Mouse (Mus musculus): ENCODE measurements around the gene Rap2a.
A peak's percentile ranks its signal among the peaks of the same experiment; 100 is the strongest.

Rap2a gene

DNA sequence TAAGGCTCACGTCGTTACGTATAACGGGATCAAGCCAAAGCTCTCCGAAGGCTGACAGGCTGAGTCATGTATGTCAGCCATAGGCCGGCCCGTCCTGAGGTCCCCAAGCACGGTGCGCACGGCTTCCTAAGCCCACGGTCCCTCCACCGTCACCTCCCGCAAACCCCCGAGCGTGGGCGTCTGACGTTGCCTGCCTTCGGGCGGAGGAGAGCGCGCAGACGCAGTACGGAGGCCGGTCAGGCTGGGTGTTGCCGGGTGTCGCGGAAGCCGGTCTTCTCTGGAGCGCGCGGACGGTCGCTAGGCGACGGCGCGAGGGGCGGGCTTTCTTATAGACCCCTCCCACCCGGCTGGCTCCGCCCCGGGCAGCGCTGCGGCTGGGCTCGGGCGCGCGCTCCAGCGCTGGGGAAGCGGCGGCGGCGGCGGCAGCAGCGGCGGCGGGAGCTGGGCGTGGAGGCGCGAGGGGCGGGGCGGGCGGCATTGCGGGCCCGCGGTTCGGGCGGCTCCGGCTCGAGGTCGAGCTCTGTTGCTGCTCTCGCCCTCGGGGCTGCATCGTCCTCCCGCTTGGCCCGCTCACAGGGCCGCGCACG lies at the start of gene Rap2a:
Gene Rap2a (plus strand): TSS at position 463 of the 587 bp plus-strand sequence.
- DNase-seq, result peak; percentile 98

DNA sequence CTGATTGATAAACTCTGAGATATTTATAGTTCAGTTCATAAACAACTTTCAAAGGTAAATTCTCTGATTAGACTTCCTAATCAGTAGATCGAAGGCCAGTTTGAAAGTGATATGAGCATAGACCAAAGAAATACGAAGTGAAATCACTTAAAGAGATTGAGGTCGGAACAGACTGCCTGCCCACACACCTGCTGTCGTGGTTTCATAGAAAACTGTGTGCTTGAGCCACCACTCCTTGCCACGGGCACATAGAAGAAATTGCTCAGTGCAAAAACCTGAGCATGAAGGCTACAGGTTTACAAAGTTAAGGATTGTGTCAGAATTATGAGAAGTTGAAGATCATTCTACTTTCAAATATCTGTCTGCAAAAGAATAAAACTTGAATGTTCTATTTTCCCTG lies 49.7 kb upstream of the Rap2a start:
- peak; percentile 70 for DNase-seq

DNA sequence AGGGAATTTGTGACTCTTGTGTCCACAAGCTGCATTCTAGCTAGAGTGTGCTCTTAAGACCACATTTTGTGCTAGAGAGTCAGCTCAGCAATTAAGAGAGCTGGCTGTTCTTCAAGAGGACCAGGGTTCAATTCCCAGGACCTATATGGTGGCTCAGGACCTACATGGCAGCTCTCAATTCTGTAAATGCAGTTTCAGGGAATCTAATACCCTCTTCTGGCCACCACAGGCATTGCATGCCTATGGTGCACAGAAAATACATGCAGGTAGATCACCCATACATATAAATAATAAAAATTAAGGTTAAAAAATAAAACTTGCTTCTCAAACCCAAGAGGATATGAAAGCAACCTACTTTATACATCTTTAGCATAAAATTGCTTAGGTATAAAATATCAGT lies 45.5 kb upstream of the Rap2a start:
- DNase-seq, result no peak

DNA sequence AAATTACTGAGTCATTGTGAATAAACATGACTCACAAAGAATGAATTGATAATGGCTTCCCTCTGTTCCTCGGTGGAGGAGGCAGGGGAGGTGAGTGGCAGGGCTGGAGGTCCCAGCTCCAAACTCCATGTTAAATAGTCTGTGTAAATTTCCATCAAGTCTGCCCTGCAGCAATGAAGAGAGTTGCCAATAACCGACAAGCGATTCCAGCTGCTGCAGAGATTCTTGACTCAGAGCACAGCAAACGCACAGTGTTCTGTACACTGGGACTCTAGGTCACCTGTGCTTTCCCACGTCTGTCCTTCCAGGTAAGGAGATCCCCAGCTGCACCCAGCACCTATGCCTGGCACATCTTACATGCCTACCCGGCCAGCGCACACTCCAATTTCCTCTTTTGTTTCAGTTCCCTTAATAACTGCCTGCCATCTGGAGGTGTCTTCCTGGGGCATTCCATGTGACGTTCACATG lies 44.3 kb upstream of the Rap2a start:
- DNase-seq, result peak; percentile 39

DNA sequence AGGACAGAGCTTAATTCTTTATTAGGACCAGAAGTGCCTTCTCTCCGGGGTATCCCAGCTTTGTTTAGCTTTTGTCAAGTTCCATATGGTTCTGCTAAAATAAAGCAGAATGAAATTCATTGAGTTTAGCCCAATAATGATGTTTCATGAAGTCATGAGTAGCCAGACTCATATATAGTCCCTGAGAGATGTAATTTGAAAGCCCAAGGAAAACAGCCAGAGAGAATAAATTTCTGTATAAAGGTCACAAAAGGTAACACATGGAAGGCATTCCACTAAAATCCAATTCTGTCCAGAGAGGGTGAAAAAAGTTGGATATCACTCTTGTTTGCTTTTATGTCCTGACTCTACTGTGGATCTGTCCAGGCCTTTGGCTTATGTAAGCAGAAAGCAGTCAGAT lies 43.4 kb upstream of the Rap2a start:
- DNase-seq, result no peak

DNA sequence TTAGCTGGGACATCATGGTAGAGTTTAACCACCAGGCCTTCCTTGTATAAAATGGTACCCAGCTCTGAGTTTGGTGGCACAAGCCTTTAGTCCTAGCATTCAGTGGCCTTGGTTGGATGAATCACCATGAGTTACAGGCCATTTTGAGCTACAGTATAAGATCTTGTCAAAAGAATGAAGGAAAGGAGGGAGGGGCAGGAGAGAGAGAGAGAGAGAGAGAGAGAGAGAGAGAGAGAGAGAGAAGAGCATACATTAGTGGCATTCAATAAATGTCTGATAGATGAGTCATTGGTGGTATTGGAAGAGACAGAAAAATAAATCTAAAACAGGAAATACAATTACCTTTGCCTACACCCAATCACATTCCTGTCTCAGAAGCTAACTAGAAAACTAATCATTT lies 37.5 kb upstream of the Rap2a start:
- no peak for DNase-seq

DNA sequence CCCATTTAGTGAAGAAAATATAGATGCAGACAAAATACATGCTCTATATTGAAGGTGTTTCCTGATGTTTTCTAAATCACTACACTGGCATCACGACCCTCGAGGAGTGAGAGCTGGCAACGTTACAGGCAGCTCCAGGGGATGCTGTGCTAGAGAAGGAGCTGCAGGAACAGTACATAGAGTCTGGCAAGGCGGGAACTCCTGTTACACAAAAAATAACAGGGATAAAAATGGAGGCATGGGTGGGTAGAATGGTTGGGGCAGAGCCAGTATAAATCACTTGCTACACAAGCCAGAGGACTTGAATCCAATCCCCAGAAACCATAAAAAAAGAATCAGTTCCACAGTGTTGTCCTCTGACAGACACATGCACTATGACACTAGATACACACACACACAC lies 37.0 kb upstream of the Rap2a start:
- peak; percentile 48 for DNase-seq

DNA sequence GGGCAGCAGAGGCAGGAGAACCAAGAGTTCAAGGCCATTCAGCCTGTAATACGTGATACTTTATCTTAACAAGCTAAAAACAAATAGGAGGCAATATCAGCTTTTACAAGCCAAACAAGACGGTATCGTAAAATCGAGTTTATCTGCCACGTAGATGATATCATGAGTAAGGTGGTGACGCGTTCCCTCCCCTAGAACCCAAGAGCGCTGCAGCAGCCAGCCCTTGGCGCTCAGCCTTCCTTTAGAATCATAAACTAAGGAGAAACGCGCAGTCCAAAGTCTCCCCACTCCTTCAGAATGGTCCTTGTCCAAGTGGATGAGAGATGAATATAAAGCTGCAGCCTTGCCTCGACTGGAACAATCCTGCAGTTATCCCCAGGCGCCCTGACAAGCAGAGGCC lies 36.4 kb upstream of the Rap2a start:
- DNase-seq, result no peak

DNA sequence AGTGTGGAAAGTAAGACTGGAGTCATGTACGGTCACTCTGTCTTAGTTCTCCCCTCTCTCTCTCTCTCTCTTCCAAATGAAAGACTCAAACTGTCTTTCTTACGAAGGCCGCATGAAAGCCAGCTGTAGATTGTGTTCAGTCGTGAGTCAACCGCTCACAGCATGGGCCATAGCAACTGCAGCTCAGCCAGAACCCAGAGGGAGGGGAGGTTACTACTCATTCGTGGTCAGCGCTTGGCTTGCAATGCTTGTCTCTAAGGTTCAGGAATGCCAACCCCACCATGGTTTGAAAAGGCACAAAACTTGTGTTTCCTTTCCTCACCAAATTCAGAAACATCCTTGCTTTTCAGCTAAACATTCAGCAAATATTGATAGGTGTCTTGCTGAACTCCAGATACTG lies 24.0 kb upstream of the Rap2a start:
- no peak for DNase-seq

DNA sequence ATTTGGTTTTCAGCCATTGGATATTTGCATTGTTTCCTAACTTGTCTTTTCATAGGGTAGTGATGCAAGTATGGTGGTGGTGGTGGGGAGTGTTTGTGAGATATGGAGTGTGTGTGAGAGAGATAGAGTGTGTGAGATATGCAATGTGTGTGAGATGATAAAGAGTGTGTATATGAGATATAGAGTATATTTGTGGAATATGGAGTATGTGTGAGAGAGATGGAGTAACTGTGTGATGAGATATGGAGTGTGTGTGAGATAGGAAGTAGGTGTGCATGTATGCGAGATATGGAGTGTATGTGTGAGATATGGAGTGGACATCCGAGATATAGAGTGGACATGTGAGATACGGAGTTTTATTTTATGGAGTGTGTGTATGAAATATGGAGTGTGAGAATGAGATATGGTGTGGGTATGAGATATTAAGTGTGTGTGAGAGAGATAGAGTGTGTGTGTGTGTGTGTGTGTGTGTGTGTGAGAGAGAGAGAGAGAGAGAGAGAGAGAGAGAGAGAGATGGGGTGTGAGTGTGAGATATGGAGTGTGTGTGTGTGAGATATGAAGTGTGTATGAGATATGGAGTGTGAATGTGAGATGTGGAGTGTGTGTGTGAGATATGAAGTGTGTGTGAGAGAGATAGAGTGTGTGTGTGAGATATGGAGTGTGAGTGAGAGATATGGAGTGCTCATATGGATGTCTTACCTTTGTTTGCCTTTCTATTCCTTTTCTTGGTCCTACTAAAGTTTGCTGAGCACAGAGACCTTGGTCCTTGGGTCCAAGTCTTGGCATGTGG lies 14.1 kb upstream of the Rap2a start:
- DNase-seq, result no peak

DNA sequence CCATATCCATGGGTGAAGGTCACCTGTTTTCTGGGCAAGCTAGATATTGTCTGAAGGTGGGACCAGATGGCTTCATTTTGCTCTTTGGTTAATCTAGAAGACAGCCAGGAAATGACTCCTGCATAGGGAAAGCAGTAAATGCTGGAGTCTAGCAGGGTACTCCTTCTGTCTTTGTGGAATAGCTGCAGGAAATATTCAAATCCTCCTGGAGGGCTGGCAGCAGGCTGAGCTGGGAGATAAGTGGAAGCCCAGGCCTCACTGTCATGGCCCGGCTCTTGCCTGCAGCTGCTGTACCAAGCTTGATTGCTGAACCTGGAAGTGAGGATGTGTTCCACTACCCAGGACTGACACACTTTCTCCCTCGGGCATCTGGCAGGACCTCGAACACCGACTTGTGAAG lies 11.4 kb upstream of the Rap2a start:
- DNase-seq, result no peak

DNA sequence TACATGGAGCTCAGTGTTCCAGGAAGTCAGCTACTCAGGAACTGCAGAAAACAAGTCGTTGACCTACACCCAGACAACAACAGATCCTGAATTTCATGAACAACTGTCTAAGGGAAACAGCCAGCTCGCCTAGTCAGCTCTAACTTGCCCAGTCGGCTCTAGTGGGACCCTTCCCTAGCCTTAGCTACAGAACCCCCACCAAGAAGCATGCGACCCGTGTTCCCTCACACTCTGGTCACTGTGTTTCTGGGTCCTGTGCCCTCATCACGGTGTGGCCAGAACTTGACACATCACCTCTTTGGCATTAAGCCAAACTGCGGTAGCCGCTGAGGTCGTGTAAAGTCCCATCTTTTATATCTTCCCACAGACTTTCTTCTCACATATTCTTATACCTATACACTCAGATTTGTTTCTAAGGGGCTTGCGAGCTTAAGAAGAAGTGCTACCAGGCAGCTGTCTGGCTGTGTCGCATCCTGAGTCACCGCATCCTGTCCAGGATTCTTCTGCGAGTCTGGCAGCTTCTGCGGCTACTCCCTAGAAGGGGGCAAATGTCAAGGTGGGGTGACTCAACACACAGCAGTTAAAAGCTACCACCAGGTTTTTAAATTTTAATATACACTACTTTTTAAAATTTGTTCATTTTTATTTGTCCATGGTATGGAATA lies 9.0 kb upstream of the Rap2a start:
- DNase-seq, result no peak

DNA sequence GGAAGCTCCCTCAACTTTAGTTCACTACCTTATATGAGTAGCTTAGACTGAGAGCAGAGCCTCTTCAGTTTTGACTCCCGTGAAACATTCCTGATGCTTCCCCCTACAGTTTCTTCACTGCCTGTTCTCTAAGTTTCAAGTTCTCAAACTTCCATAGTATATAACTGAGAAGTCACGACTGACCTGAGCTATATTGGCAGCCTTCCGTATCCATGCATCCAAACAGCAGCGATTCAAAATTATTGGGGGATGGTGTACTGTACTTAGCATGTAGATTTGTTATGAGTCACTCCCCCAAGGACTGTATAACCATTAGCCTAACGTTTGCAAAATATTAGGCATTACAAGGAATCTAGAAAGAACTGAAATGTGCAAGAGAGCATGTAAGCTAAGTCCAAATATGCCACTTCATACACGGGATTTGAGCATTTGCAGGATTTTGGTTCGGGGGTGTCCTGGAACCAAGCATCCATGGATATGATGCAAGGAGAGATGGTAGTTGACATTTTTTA lies 2.0 kb upstream of the Rap2a start:
- DNase-seq, result no peak

DNA sequence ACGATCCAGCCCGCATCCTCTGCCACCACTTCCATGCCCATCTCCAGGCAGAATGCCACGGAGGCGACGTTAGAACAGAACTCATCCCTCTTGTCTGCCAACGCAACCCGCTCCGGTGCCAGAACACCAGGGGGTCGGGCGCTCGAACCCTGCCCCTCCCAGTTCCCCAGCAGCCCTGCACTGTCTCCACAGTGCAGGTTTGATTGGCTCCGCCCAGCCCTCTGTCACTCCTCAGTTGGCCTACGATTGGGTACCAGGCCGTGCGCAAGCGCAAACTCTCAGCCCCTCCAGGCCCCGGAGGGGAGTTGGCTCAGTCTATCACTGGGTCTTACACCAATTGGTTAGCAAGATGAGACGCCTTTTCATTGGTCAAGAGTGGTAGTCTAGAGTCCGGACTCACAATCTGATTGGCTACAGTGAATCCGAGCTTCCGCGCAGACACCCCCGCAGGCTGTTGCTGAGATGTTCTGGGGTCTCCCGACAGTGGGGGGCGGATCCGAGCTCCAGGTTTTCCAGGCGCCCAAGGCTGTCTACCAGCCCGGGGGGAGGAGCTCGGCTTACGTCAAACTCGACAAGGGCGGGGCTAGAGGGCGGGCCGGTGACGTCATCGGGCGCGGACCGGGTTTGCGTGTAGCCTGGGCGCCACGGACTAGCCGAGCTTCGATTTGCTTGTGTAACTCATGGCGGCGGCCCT lies 809 bp upstream of the Rap2a start:
- peak; percentile 98 for DNase-seq

DNA sequence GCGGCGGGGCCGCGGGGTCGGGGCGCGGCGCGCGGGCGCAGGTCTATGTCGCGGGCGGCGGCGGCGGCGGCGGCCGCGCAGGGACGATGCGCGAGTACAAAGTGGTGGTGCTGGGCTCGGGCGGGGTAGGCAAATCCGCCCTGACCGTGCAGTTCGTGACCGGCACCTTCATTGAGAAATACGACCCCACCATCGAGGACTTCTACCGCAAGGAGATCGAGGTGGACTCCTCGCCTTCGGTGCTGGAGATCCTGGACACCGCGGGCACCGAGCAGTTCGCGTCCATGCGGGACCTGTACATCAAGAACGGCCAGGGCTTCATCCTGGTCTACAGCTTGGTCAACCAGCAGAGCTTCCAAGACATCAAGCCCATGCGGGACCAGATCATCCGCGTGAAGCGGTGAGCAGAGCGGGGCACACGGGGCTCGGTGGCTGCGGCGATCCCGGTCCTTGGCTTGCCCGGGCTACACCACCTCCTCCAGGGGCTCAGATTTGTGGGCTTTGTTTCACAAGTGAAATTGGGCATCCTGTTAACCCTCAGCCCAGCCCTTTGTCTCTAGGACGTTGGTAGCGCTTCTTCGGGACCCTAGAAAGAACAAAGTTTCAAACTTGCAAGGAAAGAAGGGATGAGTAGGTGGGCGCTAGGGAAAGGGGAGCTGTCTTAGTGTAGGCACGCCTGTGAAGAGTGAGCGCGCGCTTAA lies 547 bp downstream of the Rap2a start:
- no peak for DNase-seq

DNA sequence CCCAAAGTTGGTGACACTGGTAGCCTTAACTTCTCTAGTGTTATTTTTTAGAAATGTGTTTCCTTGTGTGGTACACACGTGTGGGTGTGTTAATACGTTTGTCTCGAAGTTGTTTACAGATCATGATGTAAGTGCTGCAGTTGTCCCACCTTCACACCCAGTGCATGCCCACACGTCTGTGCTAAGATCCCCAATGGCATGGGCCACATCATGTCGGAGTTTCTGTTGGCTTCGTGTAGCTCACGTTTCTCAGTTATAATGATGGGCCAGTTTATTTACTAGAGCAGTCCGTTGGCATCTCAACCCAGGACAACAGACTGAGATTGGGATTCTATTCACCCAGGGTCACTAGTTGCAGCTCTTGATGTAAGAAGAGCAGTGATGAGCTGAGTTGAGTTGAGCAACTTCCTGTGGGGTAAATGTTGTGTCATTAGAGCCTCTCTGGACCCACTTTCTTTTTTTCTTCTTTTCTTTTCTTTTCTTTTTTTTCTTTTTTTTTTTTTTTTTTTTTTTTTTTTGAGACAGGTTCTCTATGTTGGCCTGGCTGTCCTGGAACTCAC lies 2.2 kb downstream of the Rap2a start:
- no peak for DNase-seq

DNA sequence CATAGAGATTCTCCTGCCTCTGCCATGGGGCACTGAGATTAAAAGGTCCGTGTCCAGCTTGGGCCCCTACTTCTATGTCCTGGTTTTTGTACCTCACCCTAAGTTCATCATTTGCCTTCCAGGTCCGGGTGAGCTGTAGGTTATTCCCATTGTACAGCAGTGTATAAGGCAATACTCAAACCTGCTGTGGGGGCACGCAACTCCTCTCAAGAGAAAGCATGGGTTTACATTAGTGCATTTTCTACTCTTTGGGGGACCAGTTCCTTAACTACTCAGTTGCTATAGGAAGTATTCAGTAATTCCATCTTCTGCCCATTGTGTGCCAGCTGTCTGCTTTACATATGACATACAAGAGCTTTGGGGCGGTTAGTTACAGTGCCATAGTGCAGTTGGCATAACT lies 2.7 kb downstream of the Rap2a start:
- DNase-seq, result no peak

DNA sequence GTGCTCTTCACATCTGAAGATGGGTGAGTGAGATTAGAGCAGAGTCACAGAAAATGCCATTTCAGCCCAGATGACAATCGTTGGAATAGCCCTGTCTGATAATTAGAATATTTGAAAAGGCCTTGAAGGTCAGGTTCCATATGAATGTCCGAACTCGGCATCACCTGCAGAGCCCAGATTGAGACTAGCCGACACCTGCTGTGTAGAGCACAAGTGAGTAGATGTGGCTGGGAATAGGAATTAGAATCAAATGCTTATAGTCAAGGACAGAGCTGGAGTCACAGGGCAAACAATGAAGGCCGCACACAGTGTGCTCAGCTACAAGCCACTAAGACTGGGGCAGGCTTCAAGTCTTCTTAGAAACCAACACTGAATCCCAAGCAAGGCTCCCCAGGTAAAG lies 6.3 kb downstream of the Rap2a start:
- DNase-seq, result no peak

DNA sequence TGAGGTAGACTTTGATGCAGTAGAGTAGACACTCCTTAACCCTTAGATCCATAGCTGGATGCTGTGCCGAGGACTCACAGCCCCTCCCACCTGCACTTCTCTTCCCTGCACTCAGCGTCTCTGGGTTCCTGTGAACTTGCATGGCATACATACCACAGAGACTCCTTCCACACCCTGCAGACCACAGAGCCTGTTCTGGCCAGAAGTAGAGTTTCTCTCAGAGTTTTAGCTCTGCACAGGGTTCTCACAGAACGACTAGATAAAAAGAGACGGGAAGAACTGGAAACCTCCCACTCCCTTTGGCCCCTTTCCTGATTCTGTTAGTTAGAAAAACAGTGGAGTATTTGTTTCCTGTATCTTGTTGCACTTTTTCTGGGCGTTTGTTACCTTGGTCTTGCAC lies 18.0 kb downstream of the Rap2a start:
- no peak for DNase-seq

DNA sequence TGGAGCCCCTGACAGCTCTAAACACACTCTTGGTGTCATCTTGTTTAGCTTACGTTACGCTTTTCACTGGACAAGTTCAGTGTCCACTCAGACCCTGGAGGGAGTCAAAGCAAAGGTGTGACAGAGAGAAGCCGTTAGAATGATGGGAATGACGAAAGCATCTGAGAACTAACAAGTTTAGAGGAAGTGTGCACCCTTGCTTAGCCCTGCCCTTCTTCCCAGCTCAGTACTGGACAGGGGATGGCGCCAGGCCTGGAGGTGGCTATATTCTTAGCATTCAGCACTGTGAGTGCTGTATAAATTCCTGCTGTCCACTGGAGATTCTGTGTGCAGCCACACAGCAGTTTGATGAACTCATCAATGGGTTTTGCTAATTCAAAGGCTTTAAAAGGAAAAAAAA lies 18.6 kb downstream of the Rap2a start:
- DNase-seq, result no peak

DNA sequence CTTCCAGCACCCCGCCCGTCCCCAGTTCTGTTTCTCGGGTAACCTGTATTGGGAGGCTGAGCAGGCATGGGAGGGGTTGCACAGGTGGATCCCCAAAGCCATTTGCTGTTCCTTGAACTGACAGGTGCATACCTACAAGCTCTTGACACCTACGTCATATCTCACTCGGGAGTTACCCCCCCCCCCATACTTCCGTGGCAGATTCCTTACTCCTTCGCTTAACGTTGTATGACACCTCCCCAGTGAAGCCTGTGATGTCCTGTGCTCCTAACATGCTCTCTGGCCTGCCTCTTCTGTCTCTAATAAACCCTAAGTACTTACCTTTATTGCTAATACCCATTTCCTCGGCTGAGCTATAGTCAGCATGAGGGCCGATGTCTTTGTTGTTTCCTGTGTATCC lies 20.9 kb downstream of the Rap2a start:
- no peak for DNase-seq

DNA sequence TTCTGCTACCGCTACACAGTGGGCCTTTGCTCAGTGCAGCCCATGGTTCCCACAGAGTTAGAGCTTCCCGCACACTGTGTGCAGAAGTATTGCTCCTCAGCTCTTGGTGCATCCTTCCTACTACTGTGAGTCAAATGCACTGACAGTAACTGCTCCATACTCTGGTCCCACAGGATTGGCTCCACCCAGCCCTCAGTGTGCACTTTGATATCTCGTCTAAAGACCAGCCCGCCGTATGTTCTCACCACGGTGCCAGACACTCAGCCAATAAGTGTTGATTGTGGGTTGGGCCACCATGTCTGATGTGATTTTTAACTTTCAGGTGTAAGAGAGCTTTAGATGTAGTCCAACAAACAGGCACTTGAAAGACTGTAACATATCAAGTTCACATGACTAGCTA lies 21.4 kb downstream of the Rap2a start:
- DNase-seq, result no peak

Data from right cerebral cortex, adult 18-20 months (tissue).